Mouse (Mus musculus) cortical plate, adult 2 months (tissue): ENCODE data around the gene Trpv1.

Experiments used
- CTCF ChIP-seq: fragments of 200-500 bp; IDR thresholded peaks from 2 replicates; pipeline ENCODE4 v1.5.1; 2011; ENCODE audit warnings: mild to moderate bottlenecking, control low read depth, low read length; ENCODE audit not compliant: insufficient read depth; ENCODE audit errors: extremely low read depth
- POLR2A ChIP-seq: fragments of 200-500 bp; IDR thresholded peaks from 2 replicates; pipeline ENCODE4 v1.6.1; 2011; ENCODE audit warnings: mild to moderate bottlenecking, low read length, control low read depth; ENCODE audit not compliant: insufficient read depth; ENCODE audit errors: extremely low read depth

DNA sequence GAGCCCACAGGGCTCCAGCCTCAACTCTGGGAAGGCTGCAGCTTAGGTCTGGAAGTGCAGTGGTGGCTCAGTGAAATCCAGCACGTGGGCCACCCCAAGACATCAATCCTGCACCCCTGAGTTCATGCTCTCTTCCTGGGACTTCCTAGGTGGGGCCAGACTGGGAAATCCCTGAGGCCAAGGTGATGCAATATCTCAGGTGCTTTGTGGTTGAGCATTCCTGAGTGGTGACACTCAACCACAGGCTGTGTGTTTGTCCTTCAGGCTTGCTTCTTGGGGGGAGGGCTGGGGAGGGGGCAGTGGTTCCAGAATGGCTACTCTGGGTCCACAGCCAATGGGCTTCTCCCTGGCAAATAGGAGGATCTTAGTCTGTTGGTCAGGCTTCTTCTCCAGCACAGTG lies 49.8 kb downstream of the Trpv1 start:
- TF ChIP-seq CTCF = no peak
- TF ChIP-seq POLR2A = no peak
